Mouse (Mus musculus) gonadal fat pad, adult 2 months (tissue): ENCODE data around the gene Mapkap1. TPM values are rescaled to one million over a fixed set of nuclear protein-coding genes. Genes with fewer than 3 reads are reported as not detected.

ENCODE experiments used
- DNase-seq: peaks from one replicate; pipeline ENCODE4 v3.0.0-alpha.2; 2012; ENCODE audit warnings: low read depth
- polyA plus RNA-seq: library from polyadenylated mRNA; depleted of rRNA; stranded (reverse); fragments of >200 nt; gene quantifications from 2 replicates; pipeline ENCODE4 v1.2.3, GENCODE M21; 2012

Gene Mapkap1
- polyA plus RNA-seq, 1 experiment, result 50.4 TPM

- no peak for DNase-seq
These were observed 123.5 kb downstream of the Mapkap1 start for GRCm38 (mm10) chr2:34530042-34530441.

- no peak for DNase-seq
These were observed 125.3 kb downstream of the Mapkap1 start for GRCm38 (mm10) chr2:34531801-34532298.

GRCm38 (mm10) chr2:34532394-34532793, 125.8 kb downstream of the Mapkap1 start:
- no peak for DNase-seq

GRCm38 (mm10) chr2:34533281-34533680, 126.7 kb downstream of the Mapkap1 start:
- DNase-seq, result no peak

- DNase-seq, result no peak
These were observed 128.4 kb downstream of the Mapkap1 start for GRCm38 (mm10) chr2:34534996-34535395.

GRCm38 (mm10) chr2:34537356-34537755, 130.8 kb downstream of the Mapkap1 start:
- no peak for DNase-seq

- no peak for DNase-seq
These were observed 137.0 kb downstream of the Mapkap1 start for GRCm38 (mm10) chr2:34543581-34543980.

- DNase-seq, result no peak
These were observed 137.4 kb downstream of the Mapkap1 start for GRCm38 (mm10) chr2:34544021-34544420.

- DNase-seq, result no peak
These were observed 138.2 kb downstream of the Mapkap1 start for GRCm38 (mm10) chr2:34544646-34545395.

GRCm38 (mm10) chr2:34546176-34546677, 139.7 kb downstream of the Mapkap1 start:
- DNase-seq, result no peak

- no peak for DNase-seq
These were observed 140.9 kb downstream of the Mapkap1 start for GRCm38 (mm10) chr2:34547516-34547915.

GRCm38 (mm10) chr2:34548961-34549360, 142.4 kb downstream of the Mapkap1 start:
- DNase-seq, result no peak

- DNase-seq, result no peak
These were observed 142.9 kb downstream of the Mapkap1 start for GRCm38 (mm10) chr2:34549469-34549868.

GRCm38 (mm10) chr2:34552772-34553171, 146.2 kb downstream of the Mapkap1 start:
- DNase-seq, result no peak

GRCm38 (mm10) chr2:34553580-34554231, 147.1 kb downstream of the Mapkap1 start:
- DNase-seq, result no peak

GRCm38 (mm10) chr2:34560146-34560545, 153.6 kb downstream of the Mapkap1 start:
- no peak for DNase-seq

- no peak for DNase-seq
These were observed 156.6 kb downstream of the Mapkap1 start for GRCm38 (mm10) chr2:34563089-34563694.

GRCm38 (mm10) chr2:34563865-34564264, 157.3 kb downstream of the Mapkap1 start:
- no peak for DNase-seq

GRCm38 (mm10) chr2:34566146-34566545, 159.6 kb downstream of the Mapkap1 start:
- no peak for DNase-seq

GRCm38 (mm10) chr2:34566601-34567000, 160.0 kb downstream of the Mapkap1 start:
- no peak for DNase-seq

- DNase-seq, result no peak
These were observed 162.6 kb downstream of the Mapkap1 start for GRCm38 (mm10) chr2:34569131-34569530.

GRCm38 (mm10) chr2:34570378-34570777, 163.8 kb downstream of the Mapkap1 start:
- no peak for DNase-seq
